Mouse (Mus musculus) cerebellum, postnatal 14 days (tissue): ENCODE results near the gene Fpr1.
"Not testable (repeated sequence)": the region's sequence is repeated elsewhere in the genome, so short reads cannot be mapped to it uniquely, and the experiment has no call there.

ENCODE experiments used
- DNase-seq, 2 experiments: peaks; one replicate each; pipeline ENCODE4 v3.0.0; 2021; ENCODE audit warnings: mixed read lengths in 2 of 2

The Fpr1 gene

DNA sequence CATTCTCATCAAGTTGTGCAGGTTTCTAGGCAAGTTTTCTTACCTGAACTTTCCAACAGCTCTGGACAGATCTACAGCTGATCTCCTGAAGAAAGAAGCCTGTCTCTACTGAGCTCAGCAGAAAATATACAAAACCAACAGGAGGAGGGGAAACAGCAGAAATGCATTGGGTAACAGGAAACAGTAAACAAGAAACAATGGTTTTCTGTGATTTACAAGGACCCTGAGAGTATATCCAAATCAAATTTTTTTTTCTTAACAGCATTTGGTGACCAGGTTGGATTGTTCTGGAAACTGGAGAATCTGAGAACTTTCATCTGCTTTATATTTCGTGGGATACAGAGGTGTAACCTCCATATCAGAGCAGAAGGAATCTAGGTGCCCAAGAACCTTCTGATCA, at the start of gene Fpr1:
Fpr1 (minus strand) TSS at position 101 of the 400 bp plus-strand sequence.
- DNase-seq = no peak

- no peak for DNase-seq
These were observed 34.0 kb upstream of the Fpr1 start for GRCm38 (mm10) chr17:17917782-17918181.

DNA sequence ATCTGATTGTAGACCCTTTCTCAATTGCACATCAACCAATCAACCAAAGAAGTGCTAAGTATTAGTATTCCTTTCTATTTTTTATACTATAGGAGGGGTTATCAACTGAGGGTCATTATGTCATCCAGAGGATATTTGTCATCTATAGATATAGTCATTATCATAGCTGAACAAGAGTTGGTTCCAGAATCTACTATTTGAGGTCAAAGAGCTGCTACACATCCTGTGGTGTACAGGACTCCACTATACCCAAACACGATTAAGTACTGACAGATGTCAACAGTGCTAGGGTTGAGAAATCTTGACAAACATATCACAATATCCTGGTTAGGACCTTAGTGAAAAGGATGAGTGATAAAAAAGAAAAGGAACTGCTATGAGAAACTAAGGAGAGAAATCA, 33.6 kb upstream of the Fpr1 start:
- DNase-seq = no peak

- not testable (repeated sequence) for DNase-seq
These were observed 28.9 kb upstream of the Fpr1 start for GRCm38 (mm10) chr17:17912618-17913017.

GRCm38 (mm10) chr17:17909636-17910421, 26.1 kb upstream of the Fpr1 start:
- DNase-seq = peak; percentile 87 to 93

GRCm38 (mm10) chr17:17900768-17901167, 17.0 kb upstream of the Fpr1 start:
- DNase-seq = no peak

DNA sequence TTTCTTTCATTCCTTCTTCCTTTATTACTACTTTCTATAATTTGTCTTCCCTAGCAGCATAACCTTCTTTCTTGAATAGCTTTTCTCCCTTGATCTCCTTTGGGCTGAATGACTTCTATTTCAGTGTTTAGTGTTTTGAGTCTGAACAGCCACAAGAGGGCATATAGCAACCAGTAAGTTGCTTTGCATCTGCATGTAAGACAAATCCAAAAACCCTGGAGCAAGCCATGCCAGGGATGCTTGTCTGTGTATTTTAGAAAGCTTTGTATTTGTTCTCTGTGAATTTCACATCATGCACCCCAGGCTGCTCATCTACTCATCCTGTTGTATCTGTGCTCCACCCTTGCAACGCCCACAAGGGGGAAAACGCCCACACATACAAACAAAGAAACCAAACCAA, 15.5 kb upstream of the Fpr1 start:
- peak; percentile 22 to 25 for DNase-seq

- DNase-seq = peak; percentile 67 to 68
These were observed 12.3 kb upstream of the Fpr1 start for GRCm38 (mm10) chr17:17896039-17896438.

- no peak for DNase-seq
These were observed 6.1 kb upstream of the Fpr1 start for GRCm38 (mm10) chr17:17889732-17890425.

DNA sequence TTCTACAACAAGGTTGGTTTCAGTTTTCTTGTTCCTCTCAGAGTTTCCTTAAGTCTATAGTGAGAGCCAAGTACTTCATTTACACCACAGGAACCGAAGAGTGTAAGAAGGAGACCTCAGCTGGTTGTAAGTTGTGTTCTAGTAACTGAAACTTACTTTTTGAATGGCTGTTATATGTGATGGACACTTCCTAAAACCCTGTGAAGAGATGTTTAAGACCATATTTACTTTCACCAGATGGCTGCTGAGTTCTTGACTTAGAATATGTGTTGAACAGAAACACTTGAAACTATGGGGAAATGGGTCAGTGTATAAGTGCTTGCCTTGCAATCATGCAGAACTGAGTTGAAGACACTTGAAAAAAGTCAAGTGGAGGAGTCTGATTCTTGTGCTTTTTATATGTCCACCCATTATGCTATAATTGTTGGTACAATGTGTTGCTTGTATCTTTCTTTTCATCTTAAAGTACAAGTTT, 4.1 kb upstream of the Fpr1 start, which contains the start of the genes Fpr2 and Fpr3:
Fpr2 (plus strand) TSS at position 51 of the 475 bp plus-strand sequence.
Fpr3 (plus strand) TSS at position 79 of the 475 bp plus-strand sequence.
- DNase-seq = no peak

DNA sequence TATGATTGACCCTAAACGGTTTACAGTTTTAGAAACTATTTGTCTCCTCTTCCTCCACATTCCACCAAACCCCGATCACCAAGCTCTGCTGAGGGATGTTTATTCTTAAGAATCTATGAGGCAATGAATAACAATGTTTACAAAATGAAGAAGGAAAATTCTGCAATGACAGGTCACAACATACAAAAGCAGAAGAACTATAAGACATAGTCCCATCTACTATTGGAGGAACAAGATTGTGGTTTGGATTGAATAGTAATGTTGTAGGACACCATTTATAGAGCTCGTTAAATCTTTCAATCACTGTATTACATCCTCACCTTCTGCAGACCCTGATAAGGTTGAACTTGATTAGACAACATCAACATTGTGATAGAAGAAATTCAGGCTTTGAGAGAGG, 1.1 kb downstream of the Fpr1 start:
- no peak for DNase-seq

- no peak for DNase-seq
These were observed 4.4 kb downstream of the Fpr1 start for GRCm38 (mm10) chr17:17879347-17879746.

DNA sequence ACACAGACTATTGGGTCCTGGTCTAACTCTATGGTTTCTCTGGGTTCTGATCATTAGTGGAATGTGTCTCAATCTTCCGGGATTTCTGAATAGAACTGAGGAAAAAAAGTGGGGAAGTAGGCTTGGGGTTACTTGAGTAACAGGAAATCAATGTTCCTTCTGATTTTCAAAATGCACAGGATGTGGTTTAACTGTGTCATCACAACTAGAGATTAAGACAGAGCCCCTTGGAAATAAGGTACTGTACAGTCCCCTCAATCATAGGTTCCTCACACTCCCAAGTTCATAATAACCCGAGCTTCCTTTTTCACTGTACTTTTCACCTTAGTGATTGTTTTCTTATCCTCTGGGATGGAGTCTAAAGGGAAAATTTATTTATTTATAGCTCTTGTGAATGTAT, 12.0 kb downstream of the Fpr1 start:
- DNase-seq = no peak

- no peak for DNase-seq
These were observed 12.7 kb downstream of the Fpr1 start for GRCm38 (mm10) chr17:17870892-17871550.

- DNase-seq = no peak
These were observed 16.8 kb downstream of the Fpr1 start for GRCm38 (mm10) chr17:17866801-17867469.

DNA sequence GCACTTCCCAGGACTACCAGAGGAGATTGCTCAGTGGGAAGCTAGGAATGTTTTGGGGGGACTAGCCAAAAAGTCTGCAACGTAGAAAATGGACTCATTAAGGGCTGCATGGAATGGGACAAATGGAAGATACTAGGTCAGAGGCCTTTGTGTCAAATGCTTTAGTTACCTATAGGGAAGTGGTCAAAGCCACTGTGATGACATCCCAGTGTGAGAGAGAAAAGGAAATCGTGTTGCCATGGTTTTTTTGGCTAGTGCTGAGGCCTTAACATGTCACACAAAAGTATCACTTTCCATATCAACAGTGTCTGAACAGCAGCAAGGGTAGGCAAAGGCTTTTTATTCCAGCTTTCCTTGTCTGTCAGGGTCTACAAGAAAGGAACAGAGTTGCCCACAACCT, 18.6 kb downstream of the Fpr1 start:
- DNase-seq = no peak

GRCm38 (mm10) chr17:17862360-17862759, 21.4 kb downstream of the Fpr1 start:
- DNase-seq = no peak

GRCm38 (mm10) chr17:17860110-17860509, 23.6 kb downstream of the Fpr1 start:
- no peak for DNase-seq

GRCm38 (mm10) chr17:17857446-17857845, 26.3 kb downstream of the Fpr1 start:
- no peak for DNase-seq

DNA sequence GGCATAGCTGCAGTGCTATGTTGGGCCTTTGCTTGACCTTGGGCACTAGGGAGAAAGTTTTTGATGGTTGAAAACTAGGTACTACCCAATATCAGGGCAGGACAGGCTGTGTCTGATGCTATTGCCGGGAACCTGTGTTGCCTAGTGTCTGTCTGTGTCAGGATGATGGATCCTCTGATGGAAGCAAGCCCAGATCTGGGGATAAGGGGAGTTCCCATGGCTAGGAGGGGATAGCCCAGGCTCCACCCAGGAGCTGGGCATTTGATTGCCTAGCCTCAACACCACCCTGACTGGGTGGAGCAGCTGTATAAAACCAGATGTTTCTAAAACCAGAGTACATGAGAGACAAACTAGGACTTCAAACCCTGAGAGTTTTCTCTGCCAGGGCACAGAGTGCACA, 27.1 kb downstream of the Fpr1 start:
- DNase-seq = no peak

- no peak for DNase-seq
These were observed 28.5 kb downstream of the Fpr1 start, which contains the start of gene Has1 for GRCm38 (mm10) chr17:17855064-17855838. TSS of gene Has1 (minus strand) at chr17:17855205.
